Mouse (Mus musculus) olfactory bulb, adult 2 months (tissue): ENCODE measurements around the gene Prkag2.

Experiments
- CTCF ChIP-seq: fragments of 200-500 bp; IDR thresholded peaks from 2 replicates; pipeline ENCODE4 v1.5.1; 2012; ENCODE audit warnings: low read depth, mild to moderate bottlenecking, low read length, moderate library complexity; ENCODE audit not compliant: insufficient read depth
- POLR2A ChIP-seq: fragments of 200-500 bp; IDR thresholded peaks from 2 replicates; pipeline ENCODE4 v1.6.1; 2012; ENCODE audit warnings: mild to moderate bottlenecking, low read depth, low read length, moderate library complexity; ENCODE audit not compliant: insufficient read depth

- no peak for TF ChIP-seq CTCF
- no peak for TF ChIP-seq POLR2A
Observed at GRCm38 (mm10) chr5:25064270-25065232, 35.9 kb downstream of the Prkag2 start.
